Mouse (Mus musculus): Measurements from ENCODE around the gene Smg6.
A peak's percentile ranks its signal among the peaks of the same experiment; 100 is the strongest.

GRCm38 (mm10) chr11:74897678-74898516 lies 27.7 kb upstream of the Smg6 start, which contains the start of gene Tsr1:
- peak; percentile 79 for TF ChIP-seq POLR2A (IDR thresholded peaks at IDR 0.05; ENCODE audit: insufficient read depth, low read length)
- TF ChIP-seq CTCF (IDR thresholded peaks at IDR 0.05; ENCODE audit: low read depth, low read length), result no peak

Measured in ES-Bruce4 (cell line).